Mouse (Mus musculus): ENCODE results near the gene Casr. TPM values are rescaled to one million over a fixed set of nuclear protein-coding genes. Genes with fewer than 3 reads are reported as not detected.

Gene Casr
- polyA plus RNA-seq, 1 experiment from 2014 or later = not detected

- no peak for DNase-seq
- H3K36me3 ChIP-seq = no peaks in the 10 kb centered on the region
- no peak for ATAC-seq (ENCODE audit: low read depth)
- H3K4me3 ChIP-seq (replicated peaks) = no peak overlapping the region
- H3K9me3 ChIP-seq (replicated peaks) = no peaks in the 10 kb centered on the region
- H3K4me2 ChIP-seq = no peak overlapping the region
- H3K27me3 ChIP-seq = no peaks in the 10 kb centered on the region
- 78% methylated on average over 5 of the region's 5 CpGs for WGBS (ENCODE audit: insufficient replicate concordance)
- H3K27ac ChIP-seq = no peak overlapping the region
- H3K9ac ChIP-seq = no peak overlapping the region
- H3K4me1 ChIP-seq (replicated peaks) = no peaks in the 10 kb centered on the region
These were observed 54.6 kb downstream of the Casr start for GRCm38 (mm10) chr16:36507300-36507699.

DNA sequence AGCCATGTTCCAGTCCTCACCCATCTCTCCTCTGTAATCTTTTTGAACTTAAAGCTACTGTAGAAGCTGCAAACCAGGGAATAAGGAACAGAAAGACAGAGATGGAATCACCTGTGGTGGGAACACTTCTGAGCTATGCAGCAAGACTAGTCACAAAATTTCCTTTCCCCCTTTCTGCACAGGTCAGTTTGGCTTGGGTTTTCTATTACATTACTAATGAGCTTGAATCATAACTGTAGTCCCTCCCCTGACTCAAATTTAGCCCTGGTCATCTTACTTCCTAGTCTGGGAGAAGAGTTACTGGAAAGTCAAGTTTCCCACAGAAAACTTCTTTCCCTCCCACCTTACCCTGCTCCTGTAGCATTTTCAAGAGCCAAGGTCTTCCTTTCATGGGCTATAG, 55.1 kb downstream of the Casr start:
- no peak overlapping the region for H3K4me2 ChIP-seq
- no peak for ATAC-seq (ENCODE audit: low read depth)

DNA sequence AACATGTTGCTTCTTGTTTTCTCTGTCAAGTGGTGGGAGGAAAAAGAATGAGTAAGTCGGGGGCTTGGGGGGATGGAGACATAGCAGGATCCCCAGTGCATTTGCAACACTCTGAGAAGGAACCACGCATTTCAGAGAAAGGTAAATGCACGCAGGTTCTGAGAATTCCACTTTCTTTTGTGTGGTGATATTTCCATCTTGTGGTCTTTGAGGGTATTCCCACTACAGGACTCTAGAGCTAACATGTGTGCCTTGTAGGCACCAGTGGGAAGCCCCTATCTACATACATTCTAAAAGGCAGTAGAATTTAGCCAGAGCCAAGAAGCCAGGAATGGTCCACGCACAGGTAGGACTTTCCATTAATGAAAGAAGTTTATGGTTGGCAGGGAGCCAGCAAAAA, 56.0 kb downstream of the Casr start:
- no peaks in the 10 kb centered on the region for H3K4me1 ChIP-seq (replicated peaks)
- no peak for ATAC-seq (ENCODE audit: low read depth)
- WGBS (ENCODE audit: insufficient replicate concordance) = 33% methylated on average over 4 of the region's 4 CpGs

More for the DNA sequence above, 55.1 kb downstream of the Casr start:
- Histone ChIP-seq H3K9me3 (replicated peaks) (no peaks in the 10 kb centered on the region), H3K4me3 (replicated peaks) (no peak overlapping the region), H3K27me3 (no peaks in the 10 kb centered on the region), H3K9ac (no peak overlapping the region), H3K27ac (no peak overlapping the region), H3K36me3 (no peaks in the 10 kb centered on the region), H3K4me1 (replicated peaks) (no peaks in the 10 kb centered on the region)
- DNase-seq = no peak

DNA sequence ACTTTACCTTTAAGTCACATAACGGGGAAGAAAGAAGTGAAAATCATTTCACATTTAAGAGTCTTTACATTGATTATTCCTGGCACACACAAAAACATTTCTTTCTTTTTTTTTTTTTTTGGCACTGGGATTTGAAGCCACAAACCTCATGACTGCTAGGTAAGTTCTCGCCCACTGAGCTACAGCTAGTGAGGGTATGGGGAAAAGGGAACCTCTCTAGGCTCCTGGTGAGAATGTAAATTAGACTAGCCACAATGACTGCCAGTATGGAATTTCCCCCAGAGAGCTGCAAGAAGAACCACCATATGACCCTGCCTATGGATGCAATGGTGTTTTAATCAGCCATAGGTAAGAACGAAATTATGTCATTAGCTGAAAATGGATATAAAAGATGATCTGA, 56.8 kb downstream of the Casr start:
- ATAC-seq (ENCODE audit: low read depth) (no peak), DNase-seq (no peak)
- H3K27ac ChIP-seq = no peak overlapping the region
- no peak overlapping the region for H3K9ac ChIP-seq
- H3K4me2 ChIP-seq = no peak overlapping the region
- H3K4me1 ChIP-seq (replicated peaks) = no peaks in the 10 kb centered on the region
- H3K36me3 ChIP-seq = no peaks in the 10 kb centered on the region
- 53% methylated on average over 3 of the region's 3 CpGs for WGBS (ENCODE audit: insufficient replicate concordance)
- no peak overlapping the region for H3K4me3 ChIP-seq (replicated peaks)
- H3K27me3 ChIP-seq = no peaks in the 10 kb centered on the region
- no peaks in the 10 kb centered on the region for H3K9me3 ChIP-seq (replicated peaks)

More for the DNA sequence above, 56.0 kb downstream of the Casr start:
- no peaks in the 10 kb centered on the region for H3K9me3 ChIP-seq (replicated peaks)
- no peak overlapping the region for H3K9ac ChIP-seq
- H3K4me3 ChIP-seq (replicated peaks) = no peak overlapping the region
- no peaks in the 10 kb centered on the region for H3K36me3 ChIP-seq
- no peak overlapping the region for H3K4me2 ChIP-seq
- no peak overlapping the region for H3K27ac ChIP-seq
- no peak for DNase-seq
- no peaks in the 10 kb centered on the region for H3K27me3 ChIP-seq

GRCm38 (mm10) chr16:36502286-36502685, 59.7 kb downstream of the Casr start:
- no peaks in the 10 kb centered on the region for H3K36me3 ChIP-seq
- DNase-seq = no peak
- no peaks in the 10 kb centered on the region for H3K9me3 ChIP-seq (replicated peaks)
- 30% methylated on average over 2 of the region's 2 CpGs for WGBS (ENCODE audit: insufficient replicate concordance)
- no peaks in the 10 kb centered on the region for H3K4me1 ChIP-seq (replicated peaks)
- H3K27me3 ChIP-seq = no peaks in the 10 kb centered on the region
- no peak overlapping the region for H3K4me3 ChIP-seq (replicated peaks)
- ATAC-seq (ENCODE audit: low read depth) = no peak
- no peak overlapping the region for H3K4me2 ChIP-seq
- no peak overlapping the region for H3K9ac ChIP-seq
- no peak overlapping the region for H3K27ac ChIP-seq

GRCm38 (mm10) chr16:36492420-36492819, 69.5 kb downstream of the Casr start:
- no peaks in the 10 kb centered on the region for H3K9me3 ChIP-seq (replicated peaks)
- DNase-seq = no peak
- WGBS (ENCODE audit: insufficient replicate concordance) = 62% methylated on average over 1 of the region's 1 CpGs
- no peaks in the 10 kb centered on the region for H3K27me3 ChIP-seq
- H3K4me3 ChIP-seq (replicated peaks) = no peak overlapping the region
- no peaks in the 10 kb centered on the region for H3K36me3 ChIP-seq
- no peak overlapping the region for H3K9ac ChIP-seq
- no peak for ATAC-seq (ENCODE audit: low read depth)
- H3K27ac ChIP-seq = no peak overlapping the region
- no peak overlapping the region for H3K4me2 ChIP-seq
- H3K4me1 ChIP-seq (replicated peaks) = no peaks in the 10 kb centered on the region

- WGBS (ENCODE audit: insufficient replicate concordance) = 15% methylated on average over 9 of the region's 9 CpGs
- Histone ChIP-seq H3K4me2 (no peak overlapping the region), H3K9ac (no peak overlapping the region), H3K4me1 (replicated peaks) (no peaks in the 10 kb centered on the region), H3K9me3 (replicated peaks) (no peaks in the 10 kb centered on the region), H3K4me3 (replicated peaks) (no peak overlapping the region), H3K27me3 (no peaks in the 10 kb centered on the region), H3K36me3 (no peaks in the 10 kb centered on the region), H3K27ac (no peak overlapping the region)
- DNase-seq (no peak), ATAC-seq (ENCODE audit: low read depth) (no peak)
These were observed 85.1 kb downstream of the Casr start for GRCm38 (mm10) chr16:36476866-36477265.

DNA sequence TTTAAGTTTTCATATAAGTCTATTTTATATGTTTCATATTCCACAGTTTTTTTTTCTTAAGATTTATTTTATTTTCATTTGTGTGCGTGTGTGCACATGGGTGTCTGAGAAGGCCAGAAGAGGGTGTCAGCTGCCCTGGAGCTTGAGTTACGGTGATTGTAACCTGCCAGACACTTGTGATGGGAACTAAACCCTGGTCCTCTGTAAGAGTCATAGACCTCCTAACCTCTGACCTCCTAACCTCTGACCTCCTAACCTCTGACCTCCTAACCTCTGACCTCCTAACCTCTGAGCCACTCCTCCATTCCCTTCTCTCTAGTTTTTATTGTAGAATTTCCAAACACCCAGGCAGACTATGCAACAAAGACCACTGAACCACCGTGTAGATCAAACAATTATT, 86.4 kb downstream of the Casr start:
- no peak overlapping the region for H3K4me2 ChIP-seq
- no peak overlapping the region for H3K27ac ChIP-seq
- H3K9ac ChIP-seq = no peak overlapping the region
- H3K4me1 ChIP-seq (replicated peaks) = no peaks in the 10 kb centered on the region
- H3K9me3 ChIP-seq (replicated peaks) = no peaks in the 10 kb centered on the region
- no peak overlapping the region for H3K4me3 ChIP-seq (replicated peaks)
- no peaks in the 10 kb centered on the region for H3K36me3 ChIP-seq
- 78% methylated on average over 3 of the region's 3 CpGs for WGBS (ENCODE audit: insufficient replicate concordance)
- ATAC-seq (ENCODE audit: low read depth) (no peak), DNase-seq (no peak)
- H3K27me3 ChIP-seq = no peaks in the 10 kb centered on the region

DNA sequence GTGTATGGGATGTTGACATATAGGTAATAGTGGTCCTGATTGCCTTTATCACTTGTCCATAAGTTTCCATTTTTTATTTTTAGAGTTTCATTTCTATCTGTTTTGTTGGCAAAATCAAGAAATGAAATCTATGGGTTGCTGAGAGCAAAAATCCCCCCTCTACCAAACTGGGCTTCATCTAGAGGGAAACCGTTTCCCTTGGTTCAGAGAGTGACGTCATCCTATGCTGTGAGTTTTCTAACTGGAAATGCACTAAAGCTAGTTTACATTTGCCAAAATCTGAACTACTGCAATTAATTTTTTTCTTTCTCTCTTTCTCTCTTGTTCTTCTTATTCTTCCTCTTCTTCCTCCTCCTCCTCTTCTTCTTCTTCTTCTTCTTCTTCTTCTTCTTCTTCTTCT, 87.1 kb downstream of the Casr start:
- ATAC-seq (ENCODE audit: low read depth) (no peak), DNase-seq (no peak)
- Histone ChIP-seq H3K4me3 (replicated peaks) (no peak overlapping the region), H3K27me3 (no peaks in the 10 kb centered on the region), H3K36me3 (no peaks in the 10 kb centered on the region), H3K9me3 (replicated peaks) (no peaks in the 10 kb centered on the region), H3K9ac (no peak overlapping the region), H3K4me1 (replicated peaks) (no peaks in the 10 kb centered on the region), H3K4me2 (no peak overlapping the region), H3K27ac (no peak overlapping the region)
- WGBS (ENCODE audit: insufficient replicate concordance) = 51% methylated on average over 2 of the region's 2 CpGs

GRCm38 (mm10) chr16:36473217-36474216, 88.4 kb downstream of the Casr start:
- Histone ChIP-seq H3K27ac (no peak overlapping the region), H3K9ac (no peak overlapping the region), H3K4me2 (no peak overlapping the region), H3K4me3 (replicated peaks) (no peak overlapping the region), H3K36me3 (no peaks in the 10 kb centered on the region), H3K9me3 (replicated peaks) (no peaks in the 10 kb centered on the region), H3K27me3 (no peaks in the 10 kb centered on the region), H3K4me1 (replicated peaks) (no peaks in the 10 kb centered on the region)
- no peak for ATAC-seq (ENCODE audit: low read depth)
- WGBS (ENCODE audit: insufficient replicate concordance) = 33% methylated on average over 17 of the region's 17 CpGs
- no peak for DNase-seq

- Histone ChIP-seq H3K9ac (no peak overlapping the region), H3K4me2 (no peak overlapping the region), H3K27me3 (no peaks in the 10 kb centered on the region), H3K4me3 (replicated peaks) (no peak overlapping the region), H3K27ac (no peak overlapping the region), H3K36me3 (no peaks in the 10 kb centered on the region), H3K9me3 (replicated peaks) (no peaks in the 10 kb centered on the region), H3K4me1 (replicated peaks) (no peaks in the 10 kb centered on the region)
- WGBS (ENCODE audit: insufficient replicate concordance) = 49% methylated on average over 13 of the region's 13 CpGs
- ATAC-seq (ENCODE audit: low read depth) (no peak), DNase-seq (no peak)
These were observed 90.8 kb downstream of the Casr start for GRCm38 (mm10) chr16:36471066-36471633.
